Mouse (Mus musculus): ENCODE results near the gene Itm2b.

Itm2b gene

DNA sequence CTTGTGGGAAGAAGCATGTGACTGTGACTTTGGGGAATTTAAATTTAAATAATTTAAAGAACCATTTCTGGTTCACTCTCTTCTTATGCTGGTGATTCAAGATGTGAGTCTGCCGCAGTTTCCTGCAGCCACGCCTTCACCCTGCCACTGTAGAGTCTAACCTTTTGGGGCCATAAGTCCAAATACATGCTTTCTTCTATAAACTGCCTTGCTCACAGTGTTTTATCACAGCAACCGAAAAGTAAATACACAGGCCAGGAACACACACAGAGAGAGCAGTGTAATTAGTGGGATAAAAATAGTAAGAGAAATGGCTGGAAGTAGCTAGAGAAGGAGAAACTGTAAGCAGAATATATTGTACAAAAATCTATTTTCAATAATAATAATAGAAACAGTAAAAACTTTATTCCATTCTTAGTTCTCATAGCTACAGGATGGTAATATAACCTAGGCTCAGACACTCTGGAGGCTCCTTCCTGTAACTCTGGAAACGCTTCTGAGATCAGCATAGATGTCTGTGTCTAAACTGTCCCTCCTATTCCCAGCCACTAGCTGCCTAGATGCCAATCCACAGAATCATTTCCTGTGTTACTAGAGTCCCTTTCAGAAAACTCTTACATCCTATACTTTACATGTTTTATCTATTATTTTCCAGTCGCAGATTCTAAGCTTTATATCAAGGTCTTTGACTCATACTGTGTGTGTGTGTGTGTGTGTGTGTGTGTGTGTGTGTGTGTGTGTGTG, 9.3 kb upstream of the Itm2b start:
- DNase-seq = no peak

DNA sequence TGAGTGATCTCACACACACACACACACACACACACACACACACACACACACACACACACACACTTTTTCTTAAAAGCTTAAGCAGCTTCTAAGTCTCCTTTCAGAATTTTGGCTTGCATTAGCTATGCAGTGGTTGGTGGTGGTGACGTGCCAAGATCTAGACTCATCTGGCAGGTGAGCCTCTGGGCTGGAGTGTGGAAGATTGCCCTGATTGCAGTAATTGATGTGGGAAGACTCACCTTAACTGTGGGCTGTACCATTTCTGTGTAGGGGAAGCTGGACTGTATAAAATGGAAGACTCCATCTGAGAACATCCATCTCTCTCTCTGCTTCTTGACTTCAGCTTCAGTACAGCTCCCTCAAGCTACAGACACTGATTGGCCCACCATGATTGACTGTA, 6.4 kb upstream of the Itm2b start:
- DNase-seq = no peak

DNA sequence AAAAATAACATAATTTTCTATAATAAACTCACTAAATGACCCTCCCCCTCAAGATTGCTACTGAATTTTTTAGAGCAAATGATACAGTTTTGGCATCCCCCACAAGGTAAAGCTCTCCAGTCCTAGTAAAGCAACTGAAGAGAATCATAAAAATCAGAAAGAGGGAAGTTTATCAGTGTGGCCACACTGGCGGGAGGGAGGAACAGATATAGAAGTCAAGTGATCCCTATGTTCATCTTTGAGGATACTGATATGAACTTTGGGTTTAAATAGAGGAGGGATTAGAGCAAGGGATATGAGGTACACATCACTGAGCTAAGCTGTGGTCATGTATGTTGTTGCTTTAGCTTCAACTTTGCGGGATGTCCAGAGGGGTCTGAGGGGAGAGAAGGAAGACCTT, 5.1 kb upstream of the Itm2b start:
- no peak for DNase-seq

DNA sequence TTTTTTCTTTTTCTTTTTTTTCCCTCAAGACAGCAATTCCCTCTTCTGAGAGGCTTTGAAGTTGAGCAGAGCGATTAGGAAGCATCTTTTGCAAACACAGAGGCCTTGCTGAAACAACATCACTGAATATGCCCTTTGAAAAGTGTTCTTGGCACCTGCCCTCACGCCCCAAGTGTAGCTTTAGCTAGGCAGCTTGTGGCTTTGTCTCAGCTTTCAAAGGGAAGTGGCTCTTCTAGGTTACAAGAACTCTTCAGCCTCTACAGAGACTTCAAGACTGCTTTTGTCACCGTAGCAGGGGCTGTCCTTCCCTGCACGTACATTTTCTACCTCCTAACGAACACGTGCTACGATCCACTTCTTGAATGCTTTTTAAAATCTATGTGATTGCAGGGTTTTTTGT, 4.0 kb upstream of the Itm2b start:
- DNase-seq = no peak

DNA sequence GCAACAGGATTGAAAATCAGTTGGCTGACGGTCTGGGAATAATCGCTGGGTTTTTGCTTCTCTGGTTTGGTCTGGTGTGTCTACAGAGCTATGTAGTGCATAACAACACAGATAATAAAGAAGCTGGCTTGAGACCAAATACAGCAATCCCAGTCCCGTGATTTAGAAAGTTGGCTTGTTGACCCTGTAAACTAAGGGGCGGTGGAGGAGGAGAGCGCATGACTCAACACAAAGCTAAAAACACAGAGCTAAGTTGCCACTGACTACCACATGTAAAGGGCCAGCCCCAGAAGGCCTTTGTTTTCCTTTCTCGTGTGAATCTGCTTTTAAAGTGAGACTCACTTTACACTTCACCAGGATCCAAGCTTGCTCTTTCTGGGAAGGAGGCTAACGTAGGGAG, 3.5 kb upstream of the Itm2b start:
- DNase-seq = peak; percentile 61 to 87

DNA sequence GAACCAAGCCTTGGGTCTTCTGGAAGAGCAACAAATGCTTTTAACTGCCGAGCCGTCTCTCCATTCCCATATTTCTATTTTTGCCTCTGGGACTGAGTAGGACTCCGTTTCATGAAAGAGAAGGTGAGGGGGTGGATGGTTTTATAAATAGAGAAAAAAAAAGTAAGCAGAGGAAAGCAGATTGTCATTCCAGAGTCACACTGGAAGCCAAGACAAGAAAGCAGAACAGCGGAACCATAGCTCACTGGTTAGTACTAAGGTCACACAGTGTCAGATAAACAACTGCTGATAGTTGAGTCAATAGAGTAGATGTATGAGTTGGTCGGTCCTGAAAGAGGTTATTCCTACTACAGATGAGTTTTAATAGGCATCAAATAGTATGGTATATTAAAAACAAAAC, 1.4 kb upstream of the Itm2b start:
- DNase-seq = no peak

DNA sequence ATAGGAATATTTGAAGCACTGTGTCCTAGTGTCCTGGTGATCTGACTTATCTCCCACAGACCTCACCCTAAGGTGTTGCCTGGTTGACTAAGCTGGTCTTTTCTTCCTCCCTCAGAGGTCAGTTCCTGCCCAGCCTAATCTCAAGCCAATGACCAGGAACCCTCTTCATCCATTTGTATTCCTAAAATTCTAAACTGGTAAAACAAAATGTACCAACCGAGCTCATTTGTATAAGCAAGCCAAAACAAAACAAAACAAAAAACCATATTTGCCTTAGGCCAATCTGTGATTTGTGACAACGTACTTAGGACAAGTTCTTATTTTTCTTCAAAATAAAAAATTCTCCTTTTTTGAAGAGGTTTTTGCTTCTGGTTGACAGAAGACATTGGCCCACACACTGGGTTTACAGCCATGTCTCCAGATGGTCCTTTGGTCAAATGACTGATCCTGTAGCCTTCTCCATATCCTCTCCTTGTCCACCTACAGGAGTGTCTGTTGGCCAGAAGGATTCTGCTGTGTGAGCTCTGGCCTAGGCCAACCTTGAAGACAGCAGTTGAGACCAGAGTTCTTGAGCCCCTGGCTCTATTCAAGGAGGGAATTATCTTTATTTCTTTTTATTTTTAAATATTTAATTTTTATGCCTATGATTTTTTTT, 758 bp upstream of the Itm2b start:
- DNase-seq = no peak

DNA sequence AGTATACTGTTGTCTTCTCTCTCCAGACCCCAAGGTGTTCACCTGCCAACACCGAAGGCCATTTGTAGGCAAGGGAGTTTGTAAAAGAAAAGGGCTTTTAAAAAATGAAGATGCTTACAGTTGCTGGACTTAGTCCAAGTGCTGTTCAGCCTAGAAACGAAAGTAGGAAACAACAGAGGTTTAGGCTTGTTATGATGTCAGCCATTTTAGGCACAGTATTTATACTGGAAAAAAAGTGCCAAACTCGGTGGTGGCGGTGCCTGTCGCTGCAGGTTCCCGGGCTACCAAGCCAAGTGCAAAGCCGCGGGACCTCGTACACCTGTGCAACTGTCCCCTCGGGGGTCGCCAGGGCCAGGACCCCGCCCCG, 560 bp downstream of the Itm2b start:
- peak in 1 of 2 experiments; percentile 54 for DNase-seq

DNA sequence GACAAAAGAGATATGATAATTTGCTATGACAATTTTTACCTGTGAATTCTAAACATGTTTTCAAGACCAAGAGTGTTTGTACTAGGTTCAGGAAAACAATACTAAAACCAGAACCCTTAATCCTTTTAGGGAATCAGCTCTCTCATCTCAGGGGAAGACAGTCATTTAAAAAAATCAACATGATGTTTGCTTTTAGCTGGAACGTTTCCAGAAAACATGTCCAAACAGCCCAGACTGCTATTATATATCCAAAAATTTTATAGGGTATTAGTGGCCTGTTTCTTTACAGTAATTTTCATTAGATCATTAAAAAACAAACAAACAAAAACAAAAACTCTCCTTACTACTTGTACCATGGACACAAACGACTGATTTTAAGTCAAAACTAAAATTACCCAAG, 1.3 kb downstream of the Itm2b start:
- DNase-seq = no peak

DNA sequence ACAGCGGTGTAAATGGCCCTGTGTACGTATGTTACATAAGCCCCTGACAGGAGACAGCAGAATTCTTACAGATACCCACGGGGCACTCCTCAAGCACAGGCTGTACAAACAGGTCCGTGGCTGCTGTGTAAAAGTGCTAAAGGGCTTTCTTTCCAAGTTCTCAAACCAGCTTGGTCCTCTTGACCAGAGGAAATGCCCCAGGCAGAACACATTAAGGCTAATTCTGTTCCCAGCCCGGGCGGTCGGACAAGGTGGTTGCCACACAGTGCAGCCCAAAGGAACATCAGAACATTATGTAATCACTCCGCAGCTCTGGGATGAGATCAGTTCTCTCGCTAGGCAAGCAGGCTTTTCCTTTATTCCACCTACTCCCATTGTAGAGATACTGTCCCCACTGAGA, 2.4 kb downstream of the Itm2b start:
- peak; percentile 77 to 83 for DNase-seq

DNA sequence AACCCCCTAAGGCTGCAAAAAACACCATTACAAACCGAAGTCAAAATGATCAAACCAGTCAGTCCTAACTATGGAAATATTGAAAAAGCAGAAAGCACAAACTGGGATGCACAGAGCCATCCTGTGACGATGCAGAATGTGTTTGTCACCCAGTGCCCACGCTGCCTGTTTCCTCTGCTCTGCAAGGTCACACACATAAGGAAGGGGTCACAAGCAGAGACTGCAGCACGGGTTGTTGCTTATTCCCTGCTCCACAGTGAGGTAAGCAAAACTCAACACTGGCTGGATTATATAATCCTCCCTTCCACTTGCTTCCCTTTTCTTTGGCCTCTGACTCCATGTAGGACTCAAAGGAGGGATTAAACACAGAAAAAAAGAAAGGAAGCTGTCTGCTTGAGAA, 3.5 kb downstream of the Itm2b start:
- no peak for DNase-seq

DNA sequence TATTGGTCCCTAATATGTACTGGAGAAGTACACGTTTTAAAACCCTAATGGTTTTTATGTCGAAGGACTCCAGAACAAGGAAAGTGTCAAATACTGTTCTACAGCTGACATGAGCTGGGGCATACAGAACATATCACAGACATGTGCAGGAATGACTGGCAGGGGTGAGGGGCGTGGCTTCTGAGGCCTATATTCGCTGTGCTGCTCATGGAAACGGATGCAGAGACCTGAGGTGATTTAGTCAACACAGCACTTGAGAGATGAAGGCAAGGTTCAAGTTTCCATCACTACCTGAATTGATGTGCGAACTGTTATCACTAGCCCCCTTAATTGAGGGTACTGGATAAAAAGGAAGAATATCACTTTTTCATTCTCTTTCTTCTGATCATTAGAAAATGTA, 7.3 kb downstream of the Itm2b start:
- DNase-seq = no peak

DNA sequence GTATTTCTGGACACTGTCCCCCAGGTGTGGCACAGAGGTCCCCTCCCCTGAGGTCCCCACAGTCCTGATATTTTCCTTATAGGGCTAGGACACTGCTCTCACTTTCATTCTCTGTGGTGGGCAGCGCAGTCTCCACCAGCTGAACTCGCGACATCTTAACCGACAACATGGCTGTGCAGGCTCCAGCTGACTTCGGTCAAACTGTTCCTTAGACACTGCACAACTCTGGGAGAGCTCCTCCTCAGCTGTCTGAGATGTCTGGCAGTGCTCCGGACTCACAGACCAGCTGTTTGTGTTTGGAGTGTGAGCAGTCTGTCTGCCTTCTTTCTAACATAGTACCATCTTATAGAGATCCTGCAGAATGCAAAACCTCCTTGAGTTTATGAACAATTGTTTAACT, 8.2 kb downstream of the Itm2b start:
- DNase-seq = no peak

DNA sequence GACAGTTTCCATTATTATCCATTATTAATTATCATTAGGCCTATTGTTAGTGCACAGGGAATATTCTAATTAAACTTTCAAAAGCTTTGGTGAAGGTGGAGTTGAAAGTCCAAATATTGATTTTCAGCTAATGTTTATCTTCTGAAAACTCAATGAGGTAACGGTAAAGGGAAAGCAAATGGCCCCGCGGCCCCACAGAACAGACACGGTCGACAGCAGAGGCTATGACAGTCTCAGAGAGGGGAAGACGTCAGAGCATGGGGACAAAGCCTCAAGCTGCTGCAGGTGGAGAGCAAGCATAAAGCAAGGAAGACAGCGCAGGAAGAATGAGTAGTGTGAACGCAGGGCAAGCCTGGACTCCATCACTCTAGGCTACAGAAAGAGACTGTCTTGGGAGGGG, 9.2 kb downstream of the Itm2b start:
- no peak for DNase-seq

DNA sequence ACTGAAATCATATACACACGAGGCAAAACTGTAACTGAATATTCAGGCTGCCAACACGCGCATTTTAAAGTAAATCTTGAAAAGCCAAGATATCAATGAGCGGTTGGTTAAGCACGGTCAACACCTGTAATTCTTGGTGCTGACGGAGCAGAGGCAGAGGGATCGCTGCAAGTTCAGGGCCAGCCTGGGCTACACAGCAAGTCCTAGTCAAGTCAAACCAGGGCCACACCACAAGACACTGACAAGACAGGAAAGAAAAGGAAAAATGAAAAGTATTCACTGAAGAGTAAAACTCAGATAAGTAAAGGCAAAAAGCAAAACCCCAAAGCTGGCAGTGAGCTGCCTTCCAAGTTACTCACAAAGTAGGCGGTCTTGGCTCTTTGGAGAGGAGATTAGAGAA, 9.6 kb downstream of the Itm2b start:
- no peak for DNase-seq

DNA sequence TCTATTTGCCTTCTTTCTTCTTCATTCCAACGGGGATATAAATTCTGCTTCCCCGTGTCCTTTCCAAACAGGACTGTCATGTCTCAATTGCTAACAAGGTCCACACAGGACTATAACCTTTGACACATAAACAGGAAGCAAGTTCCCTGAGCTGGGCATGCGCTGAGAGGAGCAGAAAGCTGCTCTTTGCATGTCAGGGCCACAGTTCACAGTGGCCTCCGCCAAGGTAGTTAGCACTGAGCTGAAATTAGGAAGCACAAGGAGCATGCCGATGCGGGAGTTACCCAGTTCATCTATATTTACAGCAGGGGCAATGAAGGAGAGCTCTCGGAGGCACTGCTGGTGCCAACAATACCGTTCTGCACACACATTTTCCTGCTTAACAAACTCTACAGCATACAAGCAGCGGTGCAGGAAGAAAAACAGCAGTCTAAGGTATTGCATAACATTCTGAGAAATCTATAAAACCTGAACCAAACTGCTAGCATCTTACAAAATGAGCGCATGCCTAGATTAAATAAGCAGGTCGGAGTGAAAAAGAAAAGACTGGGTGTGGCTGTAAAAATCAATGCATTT, 10.7 kb downstream of the Itm2b start:
- peak; percentile 88 to 91 for DNase-seq

DNA sequence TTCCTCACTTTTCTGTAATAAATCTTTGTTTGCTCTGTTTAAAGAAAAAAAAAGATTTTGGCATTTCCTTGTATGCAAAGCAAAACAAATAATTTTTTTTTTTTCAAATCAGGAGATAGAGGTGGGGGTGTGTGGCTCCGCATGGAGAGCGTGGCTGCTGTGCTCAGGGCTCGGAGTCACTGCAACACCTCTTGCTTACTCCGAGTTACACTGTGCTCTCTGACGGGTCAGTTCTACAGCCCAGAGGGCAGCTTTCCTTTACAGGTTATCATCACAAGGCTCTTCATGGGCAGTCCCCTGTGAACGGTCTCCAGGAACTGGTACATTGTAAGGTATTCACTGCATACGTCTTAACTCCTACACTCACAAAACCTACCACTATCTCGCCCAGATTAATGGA, 11.5 kb downstream of the Itm2b start:
- DNase-seq = no peak

DNA sequence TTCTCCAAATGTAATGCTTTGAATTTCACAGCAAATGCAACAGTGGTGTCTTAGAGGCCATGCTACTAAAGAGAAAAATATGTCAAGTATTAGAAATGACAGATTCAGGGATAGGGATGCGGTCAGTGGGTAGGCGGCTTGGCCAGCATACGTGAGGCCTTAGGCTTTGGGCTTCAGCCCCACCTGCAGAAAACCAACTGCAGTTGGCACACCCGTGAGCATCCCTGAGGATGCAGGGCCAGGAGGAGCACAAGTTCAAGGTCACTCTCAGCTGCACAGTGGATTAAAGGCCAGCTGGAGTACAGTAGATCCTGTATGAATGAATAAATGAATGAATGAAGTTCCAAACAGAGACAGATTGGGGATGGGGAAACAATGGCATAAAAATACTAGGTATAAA, 12.1 kb downstream of the Itm2b start:
- DNase-seq = no peak

DNA sequence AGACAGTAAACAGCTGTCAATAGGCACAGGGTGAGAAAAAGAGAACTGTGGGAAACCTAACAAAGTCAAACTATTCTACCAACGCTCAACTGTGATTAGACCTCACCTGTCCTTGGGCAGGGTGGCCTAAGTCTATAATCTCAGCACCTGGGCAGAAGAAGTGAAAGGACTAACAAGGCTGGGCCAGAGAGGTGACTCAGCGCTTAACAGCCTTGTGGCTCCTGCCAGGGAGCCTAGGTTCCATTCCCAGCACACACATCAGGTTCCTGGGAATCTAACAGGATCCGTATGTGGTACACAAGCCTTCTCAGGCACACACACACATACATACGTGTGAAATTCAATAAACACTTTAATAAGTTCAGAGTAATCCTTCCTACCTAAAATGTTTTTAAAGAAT, 13.5 kb downstream of the Itm2b start:
- no peak for DNase-seq

DNA sequence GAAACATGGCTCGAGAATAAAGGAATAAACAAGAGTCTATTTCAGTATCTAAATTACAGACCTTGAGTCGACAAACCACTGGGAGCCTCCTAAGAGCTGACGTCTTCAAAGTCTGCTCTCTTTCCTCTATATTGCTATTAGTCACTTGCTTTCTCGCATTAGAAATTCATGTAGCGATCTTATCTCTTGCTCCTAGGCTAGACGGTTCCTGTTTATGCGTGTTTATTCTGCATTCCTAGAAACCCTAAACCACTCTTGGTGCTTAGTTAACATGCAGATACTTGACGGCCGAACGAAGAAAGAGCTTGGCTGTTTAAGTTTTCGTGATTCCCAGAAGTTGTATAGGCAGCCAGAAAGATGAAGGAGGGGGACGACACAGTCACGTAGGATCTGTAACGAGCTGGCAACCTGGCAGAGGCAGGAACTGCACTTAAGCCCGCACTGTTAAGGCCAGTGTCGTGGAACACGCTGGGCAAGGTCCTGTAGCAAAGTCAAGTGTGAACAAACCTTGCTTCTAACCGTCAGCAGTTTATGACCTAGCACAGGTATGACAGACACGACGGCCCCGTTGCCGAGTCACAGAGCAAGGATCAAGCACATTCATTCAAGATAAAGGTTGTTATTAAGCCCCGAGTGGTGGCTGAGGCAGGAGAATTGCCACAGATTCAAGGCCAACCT, 14.3 kb downstream of the Itm2b start:
- peak; percentile 45 to 63 for DNase-seq

DNA sequence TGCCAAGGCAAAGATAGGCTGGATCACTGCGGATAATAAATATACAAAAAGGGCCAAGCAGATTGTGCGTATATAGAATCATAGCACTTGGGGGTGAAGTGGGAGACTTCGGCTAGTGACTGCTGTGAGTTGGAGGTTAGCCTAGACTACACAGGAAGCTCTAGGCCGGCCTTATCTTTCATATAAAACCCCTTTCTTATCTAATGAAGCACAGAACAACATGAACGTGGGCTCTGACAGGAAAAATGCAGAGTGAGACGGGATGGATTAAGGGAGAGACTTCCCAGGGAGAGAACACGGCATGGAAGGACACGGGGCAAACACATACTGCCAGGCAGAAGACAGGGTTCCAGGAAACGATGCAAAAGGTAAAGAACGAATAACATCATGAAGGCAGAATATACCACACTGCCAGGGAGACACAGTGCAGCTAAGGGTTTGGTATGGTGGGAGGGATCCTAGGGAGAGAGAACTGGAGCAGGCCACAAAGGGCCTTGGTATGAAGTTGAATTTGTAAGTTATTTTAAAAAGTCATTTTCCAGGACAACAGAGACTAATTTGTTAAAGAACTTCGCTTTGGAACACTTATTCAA, 14.9 kb downstream of the Itm2b start:
- DNase-seq = no peak

DNA sequence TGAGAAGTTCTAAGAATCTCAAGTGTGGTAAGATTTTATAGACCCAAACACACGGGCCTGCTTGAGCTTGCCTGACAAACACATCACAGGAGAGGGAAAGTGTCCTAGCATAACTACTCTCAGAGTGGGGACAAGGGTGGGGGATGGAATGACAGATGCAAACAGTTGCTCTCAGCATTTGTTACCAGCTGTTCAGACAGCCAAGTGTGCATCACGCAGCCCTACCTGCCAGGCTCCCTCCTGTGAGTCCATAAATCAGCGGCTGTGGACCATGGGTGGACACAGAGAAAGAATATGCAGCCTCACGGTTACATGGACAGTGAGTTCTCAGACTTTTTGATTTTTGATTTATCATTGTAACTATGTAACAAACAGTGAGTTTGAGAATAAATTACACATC, 15.5 kb downstream of the Itm2b start:
- DNase-seq = no peak

DNA sequence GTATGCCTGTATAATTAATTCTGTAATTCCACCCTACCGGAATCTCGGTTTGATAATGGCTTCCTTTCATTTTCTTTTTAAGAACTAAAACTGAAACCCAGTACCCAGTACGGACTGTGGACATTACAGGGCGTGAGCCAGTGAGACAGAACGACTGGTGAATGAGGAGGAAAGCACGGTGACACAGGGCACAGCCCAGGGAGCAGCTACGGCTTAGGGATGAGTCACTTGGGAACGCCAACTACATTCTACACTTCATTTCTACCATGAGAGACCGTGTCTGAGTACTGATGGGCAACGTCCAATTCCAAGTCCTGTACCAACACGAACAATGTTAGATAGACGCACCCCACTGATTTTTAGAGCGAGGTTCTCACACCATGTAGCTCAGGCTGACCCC, 16.1 kb downstream of the Itm2b start:
- no peak for DNase-seq

DNA sequence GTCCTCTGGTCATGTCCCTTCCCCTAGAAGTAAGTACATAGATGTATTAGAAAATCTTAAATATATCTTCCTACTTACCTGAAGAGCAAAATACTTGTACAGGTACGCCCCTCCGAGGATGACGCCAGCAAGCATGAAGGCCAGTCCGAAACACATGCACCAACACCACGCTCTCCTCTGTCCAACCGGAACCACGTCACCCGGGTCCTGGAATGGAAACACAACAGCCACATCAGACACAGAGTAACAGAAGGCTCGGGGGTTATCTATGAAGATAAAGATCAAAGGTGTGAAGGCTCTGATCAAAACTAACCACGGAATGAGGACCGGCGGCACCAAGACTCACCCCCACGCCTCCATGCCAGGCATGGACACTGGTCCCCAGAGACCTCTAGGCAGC, 16.9 kb downstream of the Itm2b start:
- DNase-seq = no peak
